ENCODE assay signal across 8 mouse cellular contexts in the genomic region with DNA sequence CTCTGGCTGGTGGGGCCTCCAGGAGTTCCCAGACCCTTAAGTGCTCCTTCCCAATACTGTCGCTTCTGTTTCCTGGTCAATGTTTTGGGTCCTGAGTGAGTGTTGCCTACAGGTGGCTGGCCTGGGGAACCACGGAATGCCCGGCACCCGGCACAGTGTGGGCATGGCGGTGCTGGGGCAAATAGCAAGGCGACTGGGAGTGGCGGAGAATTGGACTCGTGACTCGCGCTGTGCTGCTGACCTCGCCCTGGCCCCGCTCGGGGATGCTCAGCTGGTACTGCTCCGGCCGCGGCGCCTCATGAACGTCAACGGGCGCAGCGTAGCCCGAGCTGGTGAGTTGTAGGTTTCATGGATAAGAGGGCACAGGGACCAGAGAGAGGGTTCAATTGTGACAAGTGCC. TPM values are rescaled to one million over a fixed set of nuclear protein-coding genes. Genes with fewer than 3 reads are reported as not detected.
A peak's percentile ranks its signal among the peaks of the same experiment; 100 is the strongest.
DNase-seq lines count a peak whose midpoint lies in the region; ATAC-seq and TF ChIP-seq lines count a peak whose summit lies in the region.

No protein-coding gene starts in this region.

- peak overlapping the region; percentile 92 for H3ac ChIP-seq in C2C12 (ENCODE audit: control insufficient read depth, insufficient read length, low read depth)

- H3K27ac ChIP-seq in heart, adult 2 months: no peak overlapping the region
- no peak overlapping the region for H3K27ac ChIP-seq in forebrain, embryonic 12.5 days
- no peak overlapping the region for H3K27ac ChIP-seq in liver, embryonic 14.5 days

- H3K79me3 ChIP-seq in C2C12 (ENCODE audit: low read depth): peaks cover 13% of the 10 kb centered on the region

- no peak for TF ChIP-seq POLR2A in heart, adult 2 months (IDR thresholded peaks at IDR 0.05; ENCODE audit: insufficient read depth, low read depth, low read length)

- intact Hi-C loops in heart, adult 2 months (cut with DNase I): no loop called here

- no peaks in the 10 kb centered on the region for H3K36me3 ChIP-seq in heart, adult 2 months (ENCODE audit: control insufficient read depth, insufficient read depth, low read length)
- peaks cover 24% of the 10 kb centered on the region for H3K36me3 ChIP-seq in C2C12 (ENCODE audit: control insufficient read depth, insufficient read depth)
- no peaks in the 10 kb centered on the region for H3K36me3 ChIP-seq in forebrain, embryonic 12.5 days (replicated peaks)
- H3K36me3 ChIP-seq in liver, embryonic 14.5 days (replicated peaks; ENCODE audit: control insufficient read depth, insufficient read depth, low read depth): no peaks in the 10 kb centered on the region

- no peak for ATAC-seq in forebrain, embryonic 12.5 days (ENCODE audit: low FRiP score)
- no peak for ATAC-seq in liver, embryonic 14.5 days (ENCODE audit: insufficient read depth)

- H3K4me2 ChIP-seq in forebrain, embryonic 12.5 days: peak overlapping the region; percentile 68
- peak overlapping the region; percentile 59 for H3K4me2 ChIP-seq in liver, embryonic 14.5 days (ENCODE audit: low read depth)

- TF ChIP-seq EP300 in heart, adult 2 months (IDR thresholded peaks at IDR 0.05; ENCODE audit: insufficient read depth, low read depth, low read length): no peak
- TF ChIP-seq EP300 in liver, embryonic 14.5 days (IDR thresholded peaks at IDR 0.05; ENCODE audit: low read depth): no peak

- peak overlapping the region; percentile 57; the same call in 1 of the 2 replicates for H3K4me3 ChIP-seq in heart, adult 2 months
- H3K4me3 ChIP-seq in C2C12 (ENCODE audit: insufficient read depth, poor library complexity, severe bottlenecking): peak overlapping the region; percentile 75
- H3K4me3 ChIP-seq in forebrain, embryonic 12.5 days (replicated peaks): peak overlapping the region; percentile 65
- peak overlapping the region; percentile 58 to 70 for H3K4me3 ChIP-seq in liver, embryonic 14.5 days (ENCODE audit: insufficient read depth in 1 of 2, low read depth in 2 of 2, low read length in 2 of 2)

- 31% methylated on average over 22 of the region's 22 CpGs for WGBS in heart, adult 2 months
- 17% methylated on average over 22 of the region's 22 CpGs for WGBS in forebrain, embryonic 12.5 days
- 35% methylated on average over 22 of the region's 22 CpGs for WGBS in liver, embryonic 14.5 days (ENCODE audit: insufficient replicate concordance)

- H3K79me2 ChIP-seq in heart, adult 2 months (replicated peaks; ENCODE audit: control insufficient read depth, insufficient read depth, low read length): no peaks in the 10 kb centered on the region
- peaks cover 27% of the 10 kb centered on the region for H3K79me2 ChIP-seq in C2C12 (ENCODE audit: control insufficient read depth, insufficient read depth)

- TF ChIP-seq CTCF in heart, adult 2 months (IDR thresholded peaks at IDR 0.05): no peak
- no peak for TF ChIP-seq CTCF in C2C12 (IDR thresholded peaks at IDR 0.05; ENCODE audit: control insufficient read depth, insufficient read depth, insufficient read length)
- TF ChIP-seq CTCF in liver, embryonic 14.5 days (IDR thresholded peaks at IDR 0.05; ENCODE audit: low read depth): no peak

- 0 out of 2 replicates have a peak overlapping the region, but pooled peaks have one; percentile 0 for H3K9ac ChIP-seq in heart, adult 2 months (ENCODE audit: low read depth, low read length)
- peak overlapping the region; percentile 53 for H3K9ac ChIP-seq in forebrain, embryonic 12.5 days
- no peak overlapping the region; the same call in 1 of the 2 replicates for H3K9ac ChIP-seq in liver, embryonic 14.5 days (replicated peaks)

- peak in 1 of 2 experiments; percentile 30 for DNase-seq in heart, adult 2 months
- DNase-seq in heart, postnatal 4 days: no peak
- no peak for DNase-seq in liver, embryonic 14.5 days (ENCODE audit: low read depth in 3 of 3, low spot score in 3 of 3)
- DNase-seq in frontal cortex, postnatal 36 days (ENCODE audit: low spot score in 2 of 2): no peak
- DNase-seq in T-cell, adult 2 months (ENCODE audit: low spot score): no peak
- no peak for DNase-seq in cerebellum, adult 9-11 months

- no peaks in the 10 kb centered on the region for H3K9me3 ChIP-seq in forebrain, embryonic 12.5 days
- H3K9me3 ChIP-seq in liver, embryonic 14.5 days (ENCODE audit: control insufficient read depth, low read length): no peaks in the 10 kb centered on the region

- no peaks in the 10 kb centered on the region for H3K27me3 ChIP-seq in heart, adult 2 months (ENCODE audit: control insufficient read depth, insufficient read depth, low read length)
- no peaks in the 10 kb centered on the region for H3K27me3 ChIP-seq in C2C12 (ENCODE audit: control insufficient read depth, insufficient read depth, insufficient read length)
- peaks cover 9% of the 10 kb centered on the region for H3K27me3 ChIP-seq in forebrain, embryonic 12.5 days
- H3K27me3 ChIP-seq in liver, embryonic 14.5 days (ENCODE audit: control insufficient read depth, insufficient read depth, low read length): no peaks in the 10 kb centered on the region

- H3K4me1 ChIP-seq in heart, adult 2 months (ENCODE audit: control insufficient read depth, insufficient read depth, low read length): no peaks in the 10 kb centered on the region; the same call in 1 of the 2 replicates
- H3K4me1 ChIP-seq in forebrain, embryonic 12.5 days: peaks cover 14% of the 10 kb centered on the region
- peaks cover 2 to 8% of the 10 kb centered on the region in 2 experiments; a peak in 3 of 4 replicates for H3K4me1 ChIP-seq in liver, embryonic 14.5 days (replicated peaks; ENCODE audit: control insufficient read depth in 2 of 2, insufficient read depth in 2 of 2, low read length in 1 of 2)

TF ChIP-seq in C2C12, 6 proteins besides CTCF, POLR2A, EP300 and RAD21:
- TF ChIP-seq CEBPB (IDR thresholded peaks at IDR 0.05; ENCODE audit: low read depth): no peak
- peak; percentile 32 for TF ChIP-seq USF1 (IDR thresholded peaks at IDR 0.05; ENCODE audit: low read depth)
- no peak for TF ChIP-seq FOSL1 (IDR thresholded peaks at IDR 0.05; ENCODE audit: insufficient read depth, low read length, poor library complexity, severe bottlenecking)
- no peak for TF ChIP-seq MAX (IDR thresholded peaks at IDR 0.05)
- TF ChIP-seq MYOG (IDR thresholded peaks at IDR 0.05; ENCODE audit: control insufficient read depth, extremely low read depth, insufficient read length): no peak
- TF ChIP-seq MYOD1 (IDR thresholded peaks at IDR 0.05; ENCODE audit: control insufficient read depth, insufficient read length, low read depth): no peak

RNA-seq across cellular contexts. Expression of gene Ptrh1, which starts 0.6 kb away (rescaled TPM):
- 1 to 10 TPM; 2.4 to 4.2 TPM for total RNA-seq in heart, adult 2 months (2021)
- polyA plus RNA-seq in heart, adult 2 months (2012; rRNA removed): 2.2 and 3.3 TPM in 2 replicates
- 1 to 10 TPM; 3.0 to 5.4 TPM for total RNA-seq in heart, postnatal 4 days (2021)
- polyA plus RNA-seq in C2C12 (2012; fragmentation: generic; extraction: Trizol): 83.9 TPM
- 3.9 and 5.3 TPM in 2 replicates for polyA plus RNA-seq in forebrain, embryonic 12.5 days (2016; fragmentation: Nextera tagmentation; extraction: Ambion mirVana)
- 1.3 and 1.7 TPM in 2 replicates for polyA plus RNA-seq in liver, embryonic 14.5 days (2012; rRNA removed)
- 1.9 and 2.2 TPM in 2 replicates for polyA plus RNA-seq in liver, embryonic 14.5 days (2014; fragmentation: Nextera tagmentation; extraction: Ambion mirVana)

RNA-seq across cellular contexts. Expression of gene Ttc16, which starts 0.8 kb away (rescaled TPM):
- under 1 TPM; 0.10 to 0.11 TPM for total RNA-seq in heart, adult 2 months (2021)
- 0.61 and 0.98 TPM in 2 replicates for polyA plus RNA-seq in heart, adult 2 months (2012; rRNA removed)
- total RNA-seq in heart, postnatal 4 days (2021): under 1 TPM; 0.09 to 0.36 TPM
- polyA plus RNA-seq in C2C12 (2012; fragmentation: generic; extraction: Trizol): 0.14 TPM
- polyA plus RNA-seq in forebrain, embryonic 12.5 days (2016; fragmentation: Nextera tagmentation; extraction: Ambion mirVana): 0.46 and 0.67 TPM in 2 replicates
- 0.18 and 0.22 TPM in 2 replicates for polyA plus RNA-seq in liver, embryonic 14.5 days (2012; rRNA removed)
- polyA plus RNA-seq in liver, embryonic 14.5 days (2014; fragmentation: Nextera tagmentation; extraction: Ambion mirVana): 0.09 and 0.10 TPM in 2 replicates

RNA-seq across cellular contexts. Expression of gene Cfap157, which starts 8.0 kb away (rescaled TPM):
- total RNA-seq in heart, adult 2 months (2021): not detected
- 0.12 TPM in 1 of 2 replicates, not detected in the other for polyA plus RNA-seq in heart, adult 2 months (2012; rRNA removed)
- total RNA-seq in heart, postnatal 4 days (2021): not detected
- 0.81 TPM for polyA plus RNA-seq in C2C12 (2012; fragmentation: generic; extraction: Trizol)
- polyA plus RNA-seq in forebrain, embryonic 12.5 days (2016; fragmentation: Nextera tagmentation; extraction: Ambion mirVana): 0.15 and 0.45 TPM in 2 replicates
- polyA plus RNA-seq in liver, embryonic 14.5 days (2012; rRNA removed): not detected in 2 replicates
- polyA plus RNA-seq in liver, embryonic 14.5 days (2014; fragmentation: Nextera tagmentation; extraction: Ambion mirVana): not detected in 2 replicates

RNA-seq across cellular contexts. Expression of gene Tor2a, which starts 19.2 kb away (rescaled TPM):
- total RNA-seq in heart, adult 2 months (2021): 1 to 10 TPM; 8.2 to 9.4 TPM
- 19.4 and 22.2 TPM in 2 replicates for polyA plus RNA-seq in heart, adult 2 months (2012; rRNA removed)
- 10 to 100 TPM; 16.7 to 18.6 TPM for total RNA-seq in heart, postnatal 4 days (2021)
- 35.7 TPM for polyA plus RNA-seq in C2C12 (2012; fragmentation: generic; extraction: Trizol)
- polyA plus RNA-seq in forebrain, embryonic 12.5 days (2016; fragmentation: Nextera tagmentation; extraction: Ambion mirVana): 53.3 and 57.0 TPM in 2 replicates
- polyA plus RNA-seq in liver, embryonic 14.5 days (2012; rRNA removed): 21.2 and 30.7 TPM in 2 replicates
- polyA plus RNA-seq in liver, embryonic 14.5 days (2014; fragmentation: Nextera tagmentation; extraction: Ambion mirVana): 25.2 and 28.1 TPM in 2 replicates

RNA-seq across cellular contexts. Expression of gene 6330409D20Rik, which starts 35.4 kb away (rescaled TPM):
- not detected for total RNA-seq in heart, adult 2 months (2021)
- not detected in 2 replicates for polyA plus RNA-seq in heart, adult 2 months (2012; rRNA removed)
- total RNA-seq in heart, postnatal 4 days (2021): not detected
- polyA plus RNA-seq in C2C12 (2012; fragmentation: generic; extraction: Trizol): not detected
- 1.9 and 2.1 TPM in 2 replicates for polyA plus RNA-seq in forebrain, embryonic 12.5 days (2016; fragmentation: Nextera tagmentation; extraction: Ambion mirVana)
- polyA plus RNA-seq in liver, embryonic 14.5 days (2012; rRNA removed): 0.07 TPM in 1 of 2 replicates, not detected in the other
- not detected in 2 replicates for polyA plus RNA-seq in liver, embryonic 14.5 days (2014; fragmentation: Nextera tagmentation; extraction: Ambion mirVana)

Comparison
In these comparisons a context has a peak if more than half of its experiments do, and no peak if none do; other contexts are left out.
1. RNA of gene Ptrh1, which starts 0.6 kb away (polyA plus RNA-seq): 83.9 TPM in C2C12 (single experiment); 3.9 to 5.3 TPM in forebrain, embryonic 12.5 days, 2.2 to 3.3 TPM in heart, adult 2 months and 1.3 to 2.2 TPM in liver, embryonic 14.5 days; every median in the first group is over 10 times any median in the second.
2. Peak in every context shown above with its lines, with median percentiles within 50 percentile points of each other: H3K4me3 ChIP-seq.